Mouse (Mus musculus) central nervous system, embryonic 14 days (tissue): ENCODE measurements around the gene Pcsk6. TPM values are rescaled to one million over a fixed set of nuclear protein-coding genes. Genes with fewer than 3 reads are reported as not detected.

Experiments used
- polyA plus RNA-seq: library from polyadenylated mRNA; depleted of rRNA; stranded (reverse); fragments of >200 nt; gene quantifications from 2 replicates; pipeline ENCODE4 v1.2.3, GENCODE M21; 2012; rRNA removed

The Pcsk6 gene
- 4.7 and 8.0 TPM in 2 replicates for polyA plus RNA-seq

DNA sequence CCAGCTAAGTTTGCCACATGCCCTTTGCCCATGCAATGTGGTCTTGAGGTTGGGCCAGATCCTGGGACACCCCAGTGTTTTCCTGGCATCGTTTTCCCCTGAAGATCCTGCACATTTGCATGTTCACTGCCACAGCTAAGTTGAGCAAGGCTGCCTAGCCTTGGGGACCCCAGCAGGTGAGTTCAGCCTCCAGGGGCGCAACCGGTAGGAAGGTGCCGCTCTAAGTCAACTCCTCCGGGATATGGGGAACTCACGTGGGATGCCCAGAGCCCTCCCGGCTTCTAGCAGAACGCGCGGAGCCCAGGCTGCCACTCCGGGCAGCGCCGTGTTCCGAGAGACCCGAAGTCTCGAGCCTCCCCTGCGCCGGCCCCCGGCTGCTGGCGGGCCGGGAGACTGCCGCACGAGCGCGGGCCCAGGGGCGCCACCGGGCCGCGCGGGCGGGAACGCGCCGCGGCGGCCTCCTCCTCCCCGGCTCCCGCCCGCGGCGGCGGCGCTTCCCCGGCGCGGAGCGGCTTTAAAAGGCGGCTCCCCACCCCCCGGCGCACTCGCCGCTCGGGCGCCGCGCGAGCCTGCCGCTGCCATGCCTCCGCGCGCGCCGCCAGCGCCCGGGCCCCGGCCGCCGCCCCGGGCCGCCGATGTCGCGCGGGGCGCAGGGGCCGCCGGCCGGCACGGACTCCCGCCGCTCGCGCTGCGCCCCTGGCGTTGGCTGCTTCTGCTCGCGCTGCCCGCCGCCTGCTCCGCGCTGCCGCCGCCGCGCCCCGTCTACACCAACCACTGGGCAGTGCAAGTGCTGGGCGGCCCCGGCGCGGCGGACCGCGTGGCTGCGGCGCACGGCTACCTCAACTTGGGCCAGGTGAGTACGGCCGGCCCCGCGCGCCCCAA lies at the start of gene Pcsk6:
Gene Pcsk6 (plus strand): TSS at position 144 of the 882 bp plus-strand sequence.

DNA sequence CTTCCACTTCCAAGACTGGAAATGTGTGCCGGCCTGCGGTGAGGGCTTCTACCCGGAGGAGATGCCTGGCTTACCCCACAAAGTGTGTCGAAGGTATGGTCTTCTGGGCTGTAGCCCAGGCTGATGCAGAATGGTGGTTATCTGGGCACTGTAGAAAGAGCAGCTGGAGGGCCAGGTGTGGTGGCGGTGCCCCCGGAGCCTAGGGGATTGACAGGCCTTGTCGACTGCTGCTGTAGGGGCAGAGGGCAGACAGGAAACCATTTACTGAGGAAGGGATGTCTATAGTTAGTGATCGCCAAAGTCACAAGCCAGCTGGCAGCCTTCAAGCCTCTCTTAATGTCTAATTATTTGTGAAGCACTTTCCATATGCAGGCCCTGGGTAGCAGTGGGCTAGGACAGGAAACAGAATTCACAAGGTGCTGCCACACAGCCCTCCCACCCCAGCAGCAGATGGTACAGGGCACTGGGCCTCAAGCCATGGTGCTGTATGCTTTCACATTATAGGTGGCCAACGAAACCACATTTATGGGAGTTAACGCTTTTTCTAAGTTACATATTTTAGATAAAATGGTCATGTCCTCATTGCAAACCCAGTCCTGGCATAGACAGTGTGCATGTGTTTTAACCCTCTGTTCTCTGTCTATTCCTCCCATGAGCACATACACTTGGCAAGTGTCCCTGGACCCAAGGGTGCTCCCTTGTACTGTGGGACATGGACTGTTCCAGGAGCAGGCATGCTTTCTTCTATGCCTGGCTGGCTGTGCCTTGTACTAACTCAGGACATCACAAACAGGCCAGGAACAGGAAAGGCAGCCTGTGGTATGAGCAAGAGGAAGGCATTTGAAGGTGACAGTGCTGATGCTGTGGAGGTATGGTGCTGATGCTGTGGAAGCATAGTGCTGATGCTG lies 182.3 kb downstream of the Pcsk6 start, which contains the start of gene Gm45213:
Gene Gm45213 (plus strand): TSS at position 51 of the 908 bp plus-strand sequence.

DNA sequence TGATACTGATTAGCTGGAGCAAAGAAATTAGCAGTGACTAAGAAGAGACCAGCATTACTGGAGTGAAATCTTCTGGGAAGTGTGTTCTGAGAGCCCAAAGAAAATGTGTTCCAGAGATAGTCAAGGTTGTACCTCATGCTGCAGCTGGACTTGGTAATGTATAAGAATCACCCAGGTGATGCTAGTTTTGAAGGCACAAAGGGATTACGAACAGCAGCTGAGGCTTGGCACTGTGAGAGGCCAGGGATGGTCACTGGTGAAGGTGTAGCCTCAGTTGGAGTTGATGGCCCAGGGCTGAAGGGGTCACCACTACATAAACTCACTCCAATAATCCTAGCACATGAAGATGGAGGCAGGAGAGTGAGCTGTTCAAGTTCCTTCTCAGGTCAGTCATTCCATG lies 197.2 kb downstream of the Pcsk6 start, which contains the start of gene Snrpa1:
Gene Snrpa1 (plus strand): TSS at position 301 of the 400 bp plus-strand sequence.

DNA sequence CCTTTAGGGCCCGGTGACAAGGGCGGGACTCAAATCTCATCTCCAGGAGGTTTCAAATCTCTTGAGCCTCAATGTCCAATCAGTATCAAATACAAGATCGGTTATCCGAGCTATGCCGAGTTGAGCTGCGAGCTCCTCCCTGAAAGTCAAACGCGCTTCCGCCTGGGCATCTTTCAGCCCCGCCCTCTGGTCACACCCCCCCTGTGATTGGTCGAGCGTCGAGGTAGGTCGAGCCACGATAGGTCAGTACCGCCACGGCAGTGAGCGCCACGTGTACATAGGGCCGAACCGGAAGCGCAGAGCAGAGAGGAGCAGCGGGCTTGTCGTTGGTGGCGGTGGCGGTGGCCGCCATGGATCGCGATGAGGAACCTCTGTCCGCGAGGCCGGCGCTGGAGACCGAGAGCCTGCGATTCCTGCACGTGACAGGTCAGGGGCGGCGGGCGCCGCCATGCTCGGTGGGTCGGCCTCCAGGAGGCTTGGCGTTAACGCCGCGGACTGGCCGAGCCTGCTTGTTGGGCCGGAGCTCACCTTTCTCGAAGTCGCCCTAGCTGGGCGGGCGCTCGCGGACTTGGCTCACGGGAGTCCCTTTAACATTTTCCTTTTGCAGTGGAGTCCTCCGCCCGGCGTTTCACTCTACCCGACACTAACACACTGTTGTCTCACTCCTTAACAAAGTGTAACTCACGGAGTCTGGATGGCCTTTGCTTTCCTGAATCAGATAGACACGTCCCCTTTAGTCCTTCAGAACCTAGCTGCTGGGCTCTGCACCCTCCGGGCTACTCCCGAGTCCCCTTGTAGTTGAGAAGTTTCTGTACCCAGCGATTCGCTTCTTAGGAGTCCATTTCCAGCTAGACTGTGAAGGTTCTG lies 218.1 kb downstream of the Pcsk6 start, which contains the start of gene Selenos:
Gene Selenos (plus strand): TSS at position 286 of the 867 bp plus-strand sequence.

Other genes with a start within 250 kb of the Pcsk6 start
- gene Tarsl2, start 216.8 kb upstream of the Pcsk6 start, polyA plus RNA-seq: 12.3 and 12.8 TPM in 2 replicates
- 110 and 112 TPM in 2 replicates for gene Tm2d3, start 170.6 kb upstream of the Pcsk6 start, polyA plus RNA-seq
- gene Gm45213, start 181.9 kb downstream of the Pcsk6 start, polyA plus RNA-seq: not detected in 2 replicates
- 77.7 and 80.4 TPM in 2 replicates for gene Snrpa1, start 197.3 kb downstream of the Pcsk6 start, polyA plus RNA-seq
- gene Selenos, start 217.9 kb downstream of the Pcsk6 start, polyA plus RNA-seq: 55.9 and 74.2 TPM in 2 replicates
- 18.4 and 21.8 TPM in 2 replicates for gene Chsy1, start 247.8 kb downstream of the Pcsk6 start, polyA plus RNA-seq